Mouse (Mus musculus) heart, adult 10 weeks (tissue): Measurements from ENCODE around the gene Ttc32. TPM values are rescaled to one million over a fixed set of nuclear protein-coding genes. Genes with fewer than 3 reads are reported as not detected.

Experiments used
- polyA plus RNA-seq: library from polyadenylated mRNA; stranded (reverse); fragments of 350-450 nt; fragmentation: Illumina TruSeq; extraction: RNeasy Lipid Tissue Mini Kit (QIAGEN cat#74804); gene quantifications from one replicate; pipeline ENCODE4 v1.2.3, GENCODE M21; 2014; ENCODE audit warnings: low read depth, low replicate concordance

The Ttc32 gene
- polyA plus RNA-seq = 25.3 TPM

GRCm38 (mm10) chr12:9029888-9030723 is at the start of gene Ttc32:
TSS of gene Ttc32 (plus strand) at chr12:9029997.

Other genes with a start within 250 kb of the Ttc32 start
- gene Laptm4a, start 108.3 kb upstream of the Ttc32 start, polyA plus RNA-seq = 438 TPM
- not detected for gene Matn3, start 82.1 kb upstream of the Ttc32 start, polyA plus RNA-seq
- gene Wdr35, start 56.1 kb upstream of the Ttc32 start, polyA plus RNA-seq = 11.8 TPM